24 mouse cellular contexts compared by ENCODE assay signal in genomic region chr5:16166868-16167267, GRCm38 (mm10).
A peak's percentile ranks its signal among the peaks of the same experiment; 100 is the strongest.
DNase-seq lines count a peak whose midpoint lies in the region; ATAC-seq and TF ChIP-seq lines count a peak whose summit lies in the region.
"Had no signal": no experiment of that assay in that cellular context is flagged by ENCODE, and none has a peak within 500 bp of the region (broad histone marks: within the 10 kb centered on the region; RNA-seq: fewer than 3 reads in every experiment).

No protein-coding gene starts in this region.

- no peak for DNase-seq in forebrain, embryonic 10.5 days (ENCODE audit: extremely low spot score, low spot score)
- no peak for DNase-seq in layer of hippocampus, adult 2 months (ENCODE audit: low spot score in 2 of 2)
- DNase-seq in layer of hippocampus, postnatal 10 days (ENCODE audit: low spot score in 2 of 2): no peak
- peak; percentile 24 for DNase-seq in hindbrain, postnatal 0 days (ENCODE audit: low spot score)
- peak; percentile 72 for DNase-seq in retina, postnatal 1 day
- no peak for DNase-seq in cerebellum, adult 9-11 months
- DNase-seq: adrenal gland, adult 8-10 months; cerebellum, adult 18-20 months; cerebellum, postnatal 36 days; gastrocnemius, postnatal 10 days; heart, postnatal 4 days; kidney, adult 9 months; kidney, postnatal 14 days; layer of hippocampus, postnatal 36 days; lung, adult 18-20 months; lung, postnatal 10 days; thymus, postnatal 14 days had no signal

- no peaks in the 10 kb centered on the region for H3K27me3 ChIP-seq in forebrain, embryonic 12.5 days
- no peaks in the 10 kb centered on the region for H3K27me3 ChIP-seq in forebrain, embryonic 10.5 days (ENCODE audit: poor library complexity, severe bottlenecking)
- no peaks in the 10 kb centered on the region for H3K27me3 ChIP-seq in hindbrain, postnatal 0 days (ENCODE audit: insufficient read depth, low read length)
- H3K27me3 ChIP-seq: intestine, embryonic 15.5 days; limb, embryonic 13.5 days; liver, embryonic 12.5 days; midbrain, embryonic 13.5 days had no signal

- TF ChIP-seq CTCF in layer of hippocampus, adult 2 months (conservative IDR thresholded peaks at IDR 0.05): no peak
- TF ChIP-seq CTCF in hindbrain, postnatal 0 days (IDR thresholded peaks at IDR 0.05; ENCODE audit: low read depth): no peak

- peaks cover 5% of the 10 kb centered on the region for H3K4me1 ChIP-seq in forebrain, embryonic 12.5 days
- peaks cover 7% of the 10 kb centered on the region for H3K4me1 ChIP-seq in forebrain, embryonic 10.5 days
- H3K4me1 ChIP-seq in hindbrain, postnatal 0 days (ENCODE audit: insufficient read depth, low read length): peaks cover 3% of the 10 kb centered on the region; the same call in 1 of the 2 replicates
- H3K4me1 ChIP-seq: heart, embryonic 10.5 days; intestine, embryonic 15.5 days; liver, embryonic 12.5 days had no signal

- ATAC-seq in forebrain, embryonic 12.5 days (ENCODE audit: low FRiP score): peak; percentile 39; the same call in 1 of the 2 replicates
- peak; percentile 61; the same call in 1 of the 2 replicates for ATAC-seq in hindbrain, postnatal 0 days
- ATAC-seq: activated CD4-positive, CD25-positive, alpha-beta regulatory T cell, adult 4 months; intestine, embryonic 15.5 days; liver, embryonic 12.5 days had no signal

- H3K9ac ChIP-seq in forebrain, embryonic 12.5 days: no peak overlapping the region
- no peak overlapping the region for H3K9ac ChIP-seq in hindbrain, postnatal 0 days (replicated peaks; ENCODE audit: low read length)
- H3K9ac ChIP-seq: intestine, embryonic 15.5 days; limb, embryonic 13.5 days; liver, embryonic 12.5 days; midbrain, embryonic 13.5 days had no signal

- 68% methylated on average over 1 of the region's 1 CpGs for WGBS in forebrain, embryonic 12.5 days
- 98% methylated on average over 1 of the region's 1 CpGs for WGBS in forebrain, embryonic 10.5 days
- 48% methylated on average over 1 of the region's 1 CpGs for WGBS in hindbrain, postnatal 0 days

- no peaks in the 10 kb centered on the region for H3K9me3 ChIP-seq in forebrain, embryonic 12.5 days
- H3K9me3 ChIP-seq in forebrain, embryonic 10.5 days: no peaks in the 10 kb centered on the region
- no peaks in the 10 kb centered on the region for H3K9me3 ChIP-seq in hindbrain, postnatal 0 days (ENCODE audit: low read length)
- H3K9me3 ChIP-seq: heart, embryonic 10.5 days; intestine, embryonic 15.5 days; limb, embryonic 13.5 days; liver, embryonic 12.5 days; midbrain, embryonic 13.5 days had no signal

- H3K4me3 ChIP-seq in forebrain, embryonic 12.5 days (replicated peaks): no peak overlapping the region
- no peak overlapping the region for H3K4me3 ChIP-seq in forebrain, embryonic 10.5 days
- no peak overlapping the region for H3K4me3 ChIP-seq in layer of hippocampus, adult 2 months
- H3K4me3 ChIP-seq in hindbrain, postnatal 0 days (ENCODE audit: low read length): no peak overlapping the region
- H3K4me3 ChIP-seq: heart, embryonic 10.5 days; intestine, embryonic 15.5 days; limb, embryonic 13.5 days; liver, embryonic 12.5 days; midbrain, embryonic 13.5 days had no signal

- H3K36me3 ChIP-seq in forebrain, embryonic 12.5 days (replicated peaks): no peaks in the 10 kb centered on the region
- H3K36me3 ChIP-seq in forebrain, embryonic 10.5 days (replicated peaks): no peaks in the 10 kb centered on the region
- no peaks in the 10 kb centered on the region for H3K36me3 ChIP-seq in hindbrain, postnatal 0 days (ENCODE audit: insufficient read depth, low read length)
- H3K36me3 ChIP-seq: intestine, embryonic 15.5 days; liver, embryonic 12.5 days; midbrain, embryonic 13.5 days had no signal

- H3K4me2 ChIP-seq in forebrain, embryonic 12.5 days: no peak overlapping the region
- H3K4me2 ChIP-seq in hindbrain, postnatal 0 days (ENCODE audit: low read depth, low read length): no peak overlapping the region
- H3K4me2 ChIP-seq: intestine, embryonic 15.5 days; limb, embryonic 13.5 days; liver, embryonic 12.5 days; midbrain, embryonic 13.5 days had no signal

- H3K27ac ChIP-seq in forebrain, embryonic 12.5 days: no peak overlapping the region
- no peak overlapping the region for H3K27ac ChIP-seq in forebrain, embryonic 10.5 days
- peak overlapping the region; percentile 48 for H3K27ac ChIP-seq in layer of hippocampus, adult 2 months
- H3K27ac ChIP-seq in hindbrain, postnatal 0 days: no peak overlapping the region
- H3K27ac ChIP-seq: heart, embryonic 10.5 days; intestine, embryonic 15.5 days; limb, embryonic 13.5 days; liver, embryonic 12.5 days had no signal

Comparison
In these comparisons a context has a peak if more than half of its experiments do, and no peak if none do; other contexts are left out.
1. DNase-seq: peak in hindbrain, postnatal 0 days (single experiment) and retina, postnatal 1 day (single experiment); none in forebrain, embryonic 10.5 days (single experiment), layer of hippocampus, adult 2 months (0 of 2), layer of hippocampus, postnatal 10 days (0 of 2) and cerebellum, adult 9-11 months (single experiment).